Mouse (Mus musculus): Measurements from ENCODE around the gene Vmn1r66. TPM values are rescaled to one million over a fixed set of nuclear protein-coding genes. Genes with fewer than 3 reads are reported as not detected.

Vmn1r66 gene
- total RNA-seq (2023), result not detected

GRCm38 (mm10) chr7:10277906-10278305, at the start of gene Vmn1r66:
Gene Vmn1r66, minus strand, starts transcription at chr7:10278006.

Other genes starting within 250 kb of the Vmn1r66 start
- not detected for gene Vmn2r50, start 224.7 kb downstream of the Vmn1r66 start, total RNA-seq (2023)
- not detected for gene Vmn2r51, start 172.3 kb downstream of the Vmn1r66 start, total RNA-seq (2023)
- gene Vmn2r52, start 101.4 kb downstream of the Vmn1r66 start, total RNA-seq (2023), result not detected
- gene Vmn1r67, start 165.3 kb upstream of the Vmn1r66 start, total RNA-seq (2023), result not detected
- under 1 TPM; 0.26 to 0.33 TPM for gene Zik1, start 217.4 kb upstream of the Vmn1r66 start, total RNA-seq (2023)

All from neutrophil, adult 83 days (primary cell).